Mouse (Mus musculus): ENCODE data around the gene Adcy4. TPM values are rescaled to one million over a fixed set of nuclear protein-coding genes. Genes with fewer than 3 reads are reported as not detected.

Adcy4 gene
- polyA plus RNA-seq, 1 experiment = 0.38 TPM

DNA sequence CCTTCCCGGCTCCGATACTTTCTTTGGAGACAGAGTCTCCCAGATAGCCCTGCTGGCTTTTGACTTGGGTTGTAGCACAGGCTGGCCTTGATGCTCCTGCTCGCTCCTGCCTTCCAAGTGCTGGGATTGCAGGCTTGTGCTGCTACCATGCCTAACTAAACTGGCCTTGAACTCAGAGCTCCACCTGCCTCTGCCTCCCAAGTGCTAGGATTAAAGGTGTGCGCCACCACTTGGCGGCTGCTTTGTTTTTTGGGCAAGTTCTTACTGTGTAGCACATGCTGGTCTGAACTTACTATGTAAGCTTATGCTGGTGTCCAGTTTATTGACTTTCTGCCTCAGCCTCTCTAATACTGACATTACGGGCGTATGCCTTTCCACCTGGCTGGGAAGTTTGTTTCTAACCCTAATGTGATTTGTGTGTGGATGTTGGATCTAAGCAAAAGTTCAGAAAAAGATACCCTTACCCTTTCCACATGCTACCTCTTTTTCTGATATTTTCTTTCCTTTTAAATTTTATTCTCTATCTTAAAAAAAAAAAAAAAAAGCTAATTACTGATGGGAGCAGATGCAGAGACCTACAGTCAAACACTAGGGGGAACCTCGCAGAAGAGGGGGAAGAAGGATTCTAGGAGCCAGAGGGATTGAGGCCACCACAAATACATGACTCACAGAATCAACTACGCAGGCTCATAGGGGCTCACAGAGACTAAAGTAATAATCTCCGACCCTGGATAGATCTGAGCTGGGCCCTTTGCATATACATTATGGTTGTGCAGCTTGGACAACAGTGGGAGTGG, 36.6 kb downstream of the Adcy4 start:
- peaks cover 11% of the 10 kb centered on the region for H3K4me1 ChIP-seq (ENCODE audit: control insufficient read depth, insufficient read depth, low read length)
- H3K4me3 ChIP-seq (ENCODE audit: control insufficient read depth, low read depth, low read length) = peak overlapping the region; percentile 96
- H3K27me3 ChIP-seq (ENCODE audit: control insufficient read depth, insufficient read depth, low read length) = no peaks in the 10 kb centered on the region
- H3K27ac ChIP-seq (ENCODE audit: control insufficient read depth, insufficient read depth, low read depth, low read length) = no peak overlapping the region
- H3K36me3 ChIP-seq (ENCODE audit: control insufficient read depth, insufficient read depth, low read length) = no peaks in the 10 kb centered on the region; the same call in none of the 2 replicates
- TF ChIP-seq CTCF (IDR thresholded peaks at IDR 0.05; ENCODE audit: control insufficient read depth, insufficient read depth, insufficient replicate concordance, low read depth, low read length) (no peak), POLR2A (IDR thresholded peaks at IDR 0.05; ENCODE audit: control insufficient read depth, low read depth, low read length) (no peak)

DNA sequence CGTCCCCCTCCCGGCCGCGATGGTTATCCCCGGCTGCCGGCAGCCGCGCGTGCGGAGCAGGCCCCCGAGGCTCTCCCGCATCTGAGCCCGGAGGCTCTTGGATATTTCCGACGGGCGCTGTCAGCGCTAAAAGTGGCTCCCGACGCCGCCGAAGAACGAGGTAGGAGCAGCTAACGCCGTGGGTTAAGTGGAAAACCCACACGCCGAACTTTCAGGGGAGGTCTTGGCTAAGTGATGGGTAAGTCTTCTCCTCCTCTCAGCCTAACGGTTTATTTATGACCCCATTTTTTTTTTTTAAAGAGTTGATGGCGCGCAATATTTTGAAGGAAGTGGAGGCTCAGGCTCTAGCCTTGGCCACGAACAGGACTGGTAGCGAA, 38.0 kb downstream of the Adcy4 start:
- no peak for TF ChIP-seq POLR2A (IDR thresholded peaks at IDR 0.05; ENCODE audit: control insufficient read depth, low read depth, low read length)
- TF ChIP-seq CTCF (IDR thresholded peaks at IDR 0.05; ENCODE audit: control insufficient read depth, insufficient read depth, insufficient replicate concordance, low read depth, low read length) = no peak
- Histone ChIP-seq H3K27ac (ENCODE audit: control insufficient read depth, insufficient read depth, low read depth, low read length) (peak overlapping the region; percentile 86), H3K4me1 (ENCODE audit: control insufficient read depth, insufficient read depth, low read length) (peaks cover 11% of the 10 kb centered on the region), H3K4me3 (ENCODE audit: control insufficient read depth, low read depth, low read length) (peak overlapping the region; percentile 96), H3K36me3 (ENCODE audit: control insufficient read depth, insufficient read depth, low read length) (no peaks in the 10 kb centered on the region; the same call in none of the 2 replicates), H3K27me3 (ENCODE audit: control insufficient read depth, insufficient read depth, low read length) (no peaks in the 10 kb centered on the region)

DNA sequence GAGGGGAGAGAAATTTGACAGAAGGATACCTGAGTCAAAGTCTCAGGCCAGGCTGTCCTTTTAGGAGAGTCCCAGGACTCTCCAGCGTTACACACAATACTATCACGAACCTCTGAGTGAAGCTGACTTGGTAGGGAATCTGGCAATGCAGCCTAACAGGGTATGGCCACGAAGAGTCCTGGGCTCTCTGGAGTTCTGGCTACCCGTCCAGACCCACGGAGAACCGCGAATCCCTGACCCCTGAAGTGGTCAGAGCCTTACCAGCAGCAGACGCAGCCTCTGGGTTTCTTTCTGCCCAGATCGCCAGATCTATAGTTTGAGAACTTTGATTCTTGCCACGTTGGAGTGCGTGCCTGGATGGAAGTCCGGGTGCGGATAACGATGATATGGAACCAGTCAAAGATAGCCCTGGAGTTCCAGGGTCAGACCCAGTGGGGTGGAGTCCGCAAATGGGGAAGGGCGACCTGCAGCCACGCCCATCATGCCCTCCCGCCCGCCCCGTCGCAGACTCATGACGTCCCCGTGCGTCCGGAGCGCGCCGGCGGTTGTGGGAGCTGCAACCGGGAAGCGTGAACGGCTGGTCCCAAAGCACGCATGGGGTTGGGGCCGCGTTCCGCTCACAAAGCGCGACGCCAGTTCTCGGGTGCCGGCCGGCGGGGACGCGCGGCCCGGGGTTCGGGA, 38.6 kb downstream of the Adcy4 start, which contains the start of the genes Dhrs1 and Nop9:
Gene Dhrs1 (minus strand): TSS at position 511 of the 681 bp plus-strand sequence.
Gene Nop9 (plus strand): TSS at position 514 of the 681 bp plus-strand sequence.
- Histone ChIP-seq H3K4me3 (ENCODE audit: control insufficient read depth, low read depth, low read length) (peak within 1 kb of the TSS; percentile 96), H3K27ac (ENCODE audit: control insufficient read depth, insufficient read depth, low read depth, low read length) (peak within 1 kb of the TSS; percentile 86), H3K27me3 (ENCODE audit: control insufficient read depth, insufficient read depth, low read length) (no peaks in the 10 kb centered on the region), H3K4me1 (ENCODE audit: control insufficient read depth, insufficient read depth, low read length) (peaks cover 11% of the 10 kb centered on the region), H3K36me3 (ENCODE audit: control insufficient read depth, insufficient read depth, low read length) (no peaks in the 10 kb centered on the region; the same call in 1 of the 2 replicates)
- TF ChIP-seq POLR2A (IDR thresholded peaks at IDR 0.05; ENCODE audit: control insufficient read depth, low read depth, low read length) = peak; percentile 56; the same call in 1 of the 2 replicates
- TF ChIP-seq CTCF (IDR thresholded peaks at IDR 0.05; ENCODE audit: control insufficient read depth, insufficient read depth, insufficient replicate concordance, low read depth, low read length) = no peak

DNA sequence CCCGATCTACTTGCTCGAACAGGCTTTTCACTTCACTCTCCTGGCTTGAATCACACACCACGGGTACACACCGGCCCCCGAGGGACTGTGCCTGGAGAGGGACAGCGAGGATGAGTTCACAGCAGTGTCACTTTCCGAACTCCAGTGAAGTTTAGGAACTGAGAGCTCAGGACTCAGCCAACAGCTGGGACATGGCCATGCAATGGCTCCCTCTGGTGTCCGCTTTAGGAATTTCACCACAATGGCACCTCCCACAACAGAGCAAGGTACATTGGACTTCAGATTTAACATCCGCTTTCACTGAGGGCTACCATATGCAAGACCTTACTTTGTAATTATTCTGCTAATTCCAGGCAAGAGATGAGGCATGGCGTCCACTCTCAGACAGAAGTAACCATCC, 40.2 kb downstream of the Adcy4 start:
- Histone ChIP-seq H3K4me3 (ENCODE audit: control insufficient read depth, low read depth, low read length) (no peak overlapping the region), H3K4me1 (ENCODE audit: control insufficient read depth, insufficient read depth, low read length) (peaks cover 11% of the 10 kb centered on the region), H3K36me3 (ENCODE audit: control insufficient read depth, insufficient read depth, low read length) (no peaks in the 10 kb centered on the region; the same call in 1 of the 2 replicates), H3K27me3 (ENCODE audit: control insufficient read depth, insufficient read depth, low read length) (no peaks in the 10 kb centered on the region), H3K27ac (ENCODE audit: control insufficient read depth, insufficient read depth, low read depth, low read length) (no peak overlapping the region)
- TF ChIP-seq POLR2A (IDR thresholded peaks at IDR 0.05; ENCODE audit: control insufficient read depth, low read depth, low read length) (no peak), CTCF (IDR thresholded peaks at IDR 0.05; ENCODE audit: control insufficient read depth, insufficient read depth, insufficient replicate concordance, low read depth, low read length) (peak; percentile 94; the same call in 1 of the 2 replicates)

DNA sequence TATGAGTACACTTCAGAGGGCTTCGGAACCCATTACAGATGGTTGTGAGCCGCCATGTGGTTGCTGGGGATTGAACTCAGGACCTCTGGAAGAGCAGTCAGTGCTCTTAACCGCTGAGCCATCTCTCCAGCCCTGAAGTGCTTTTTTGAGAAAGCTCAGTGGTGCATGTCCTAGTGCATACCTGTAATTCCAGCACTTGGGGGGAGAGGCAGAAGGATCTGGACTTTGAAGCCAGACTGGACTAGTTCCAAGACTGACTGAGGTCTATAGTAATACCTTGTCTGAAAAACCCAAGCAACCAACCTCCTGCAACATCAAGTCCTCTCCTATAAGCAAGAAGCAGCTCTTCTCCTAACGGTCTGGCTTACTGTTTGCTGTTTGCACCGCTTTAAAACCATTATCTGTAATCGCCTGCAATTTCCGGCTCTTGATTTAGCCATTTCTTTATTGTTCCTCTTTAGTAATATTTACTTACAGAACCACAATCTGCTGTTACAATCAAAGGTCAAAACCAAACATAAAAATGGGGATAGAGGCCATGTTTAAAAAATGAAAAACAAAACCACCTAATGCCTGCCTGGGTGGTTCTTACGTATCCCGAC, 46.7 kb downstream of the Adcy4 start:
- no peaks in the 10 kb centered on the region for H3K27me3 ChIP-seq (ENCODE audit: control insufficient read depth, insufficient read depth, low read length)

DNA sequence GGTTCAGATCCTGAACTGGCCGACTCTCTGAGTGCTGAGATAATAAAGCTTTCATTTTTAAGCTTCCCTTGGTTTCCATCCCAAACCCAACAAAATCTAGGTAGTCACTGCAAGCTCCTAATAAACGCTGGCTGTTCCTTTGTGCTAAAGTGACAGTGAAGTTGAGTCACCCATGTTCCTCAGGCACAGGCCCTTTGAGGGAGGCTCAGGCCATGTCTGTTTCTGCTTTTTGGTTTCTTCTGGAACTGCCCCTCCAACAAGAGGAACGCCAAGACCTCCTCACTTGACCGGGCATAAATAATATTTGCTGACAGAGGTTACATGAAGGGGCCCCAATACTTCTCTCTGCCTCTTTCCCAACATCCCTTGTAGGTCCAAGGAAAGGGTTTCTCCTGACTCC, 48.1 kb downstream of the Adcy4 start:
- no peak overlapping the region for H3K4me3 ChIP-seq (ENCODE audit: control insufficient read depth, low read depth, low read length)
- H3K4me1 ChIP-seq (ENCODE audit: control insufficient read depth, insufficient read depth, low read length) = peaks cover 9% of the 10 kb centered on the region
- H3K27ac ChIP-seq (ENCODE audit: control insufficient read depth, insufficient read depth, low read depth, low read length) = no peak overlapping the region
- TF ChIP-seq POLR2A (IDR thresholded peaks at IDR 0.05; ENCODE audit: control insufficient read depth, low read depth, low read length) = no peak
- TF ChIP-seq CTCF (IDR thresholded peaks at IDR 0.05; ENCODE audit: control insufficient read depth, insufficient read depth, insufficient replicate concordance, low read depth, low read length) = no peak
- H3K27me3 ChIP-seq (ENCODE audit: control insufficient read depth, insufficient read depth, low read length) = no peaks in the 10 kb centered on the region
- no peaks in the 10 kb centered on the region for H3K36me3 ChIP-seq (ENCODE audit: control insufficient read depth, insufficient read depth, low read length)

More for the DNA sequence above, 46.7 kb downstream of the Adcy4 start:
- Histone ChIP-seq H3K4me3 (ENCODE audit: control insufficient read depth, low read depth, low read length) (no peak overlapping the region), H3K4me1 (ENCODE audit: control insufficient read depth, insufficient read depth, low read length) (peaks cover 9% of the 10 kb centered on the region), H3K36me3 (ENCODE audit: control insufficient read depth, insufficient read depth, low read length) (no peaks in the 10 kb centered on the region), H3K27ac (ENCODE audit: control insufficient read depth, insufficient read depth, low read depth, low read length) (no peak overlapping the region)
- no peak for TF ChIP-seq POLR2A (IDR thresholded peaks at IDR 0.05; ENCODE audit: control insufficient read depth, low read depth, low read length)

DNA sequence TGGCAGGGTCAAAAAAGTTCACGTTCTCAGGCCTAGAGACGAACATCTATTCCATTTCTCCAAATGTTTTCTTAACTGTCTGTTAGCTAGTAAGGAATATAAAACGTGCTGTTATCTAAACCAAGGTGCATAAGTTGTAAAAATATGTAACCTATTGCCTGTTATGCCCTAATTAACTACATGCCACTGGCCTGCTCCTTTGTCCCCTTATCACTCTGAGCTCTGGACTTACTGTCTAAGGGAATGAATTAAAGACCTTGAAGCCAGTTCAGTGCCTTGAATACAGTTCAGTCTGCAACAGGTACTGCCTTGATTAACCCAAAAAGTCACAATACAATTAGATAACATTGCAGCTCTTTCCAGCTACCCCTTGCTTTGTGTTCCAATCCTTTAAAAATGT, 48.6 kb downstream of the Adcy4 start:
- no peak overlapping the region for H3K27ac ChIP-seq (ENCODE audit: control insufficient read depth, insufficient read depth, low read depth, low read length)
- TF ChIP-seq POLR2A (IDR thresholded peaks at IDR 0.05; ENCODE audit: control insufficient read depth, low read depth, low read length) = no peak
- H3K27me3 ChIP-seq (ENCODE audit: control insufficient read depth, insufficient read depth, low read length) = no peaks in the 10 kb centered on the region
- no peaks in the 10 kb centered on the region for H3K36me3 ChIP-seq (ENCODE audit: control insufficient read depth, insufficient read depth, low read length)
- peaks cover 9% of the 10 kb centered on the region for H3K4me1 ChIP-seq (ENCODE audit: control insufficient read depth, insufficient read depth, low read length)
- H3K4me3 ChIP-seq (ENCODE audit: control insufficient read depth, low read depth, low read length) = no peak overlapping the region

Data from testis, adult 2 months (tissue).